Mouse (Mus musculus) kidney, adult 9 months (tissue): ENCODE results near the gene Pdcd1lg2.
A peak's percentile ranks its signal among the peaks of the same experiment; 100 is the strongest.
"Not testable (repeated sequence)": the region's sequence is repeated elsewhere in the genome, so short reads cannot be mapped to it uniquely, and the experiment has no call there.

ENCODE experiments used
- DNase-seq: peaks from one replicate; pipeline ENCODE4 v3.0.0; 2022

Gene Pdcd1lg2

GRCm38 (mm10) chr19:29384412-29384811 lies 26.3 kb upstream of the Pdcd1lg2 start:
- no peak for DNase-seq

- no peak for DNase-seq
Measured at GRCm38 (mm10) chr19:29384994-29385393, 25.7 kb upstream of the Pdcd1lg2 start.

- DNase-seq = no peak
Measured at GRCm38 (mm10) chr19:29385822-29386221, 24.9 kb upstream of the Pdcd1lg2 start.

GRCm38 (mm10) chr19:29388818-29389217 lies 21.9 kb upstream of the Pdcd1lg2 start:
- no peak for DNase-seq

GRCm38 (mm10) chr19:29390483-29390882 lies 20.2 kb upstream of the Pdcd1lg2 start:
- DNase-seq = no peak

- DNase-seq = no peak
Measured at GRCm38 (mm10) chr19:29391279-29391678, 19.4 kb upstream of the Pdcd1lg2 start.

GRCm38 (mm10) chr19:29393333-29393732 lies 17.4 kb upstream of the Pdcd1lg2 start:
- DNase-seq = no peak

GRCm38 (mm10) chr19:29394721-29395120 lies 16.0 kb upstream of the Pdcd1lg2 start:
- DNase-seq = no peak

- no peak for DNase-seq
Measured at GRCm38 (mm10) chr19:29396353-29396752, 14.4 kb upstream of the Pdcd1lg2 start.

GRCm38 (mm10) chr19:29399786-29400185 lies 10.9 kb upstream of the Pdcd1lg2 start:
- DNase-seq = no peak

GRCm38 (mm10) chr19:29400466-29400865 lies 10.3 kb upstream of the Pdcd1lg2 start:
- no peak for DNase-seq

- no peak for DNase-seq
Measured at GRCm38 (mm10) chr19:29402621-29403020, 8.1 kb upstream of the Pdcd1lg2 start.

GRCm38 (mm10) chr19:29403251-29403650 lies 7.5 kb upstream of the Pdcd1lg2 start:
- DNase-seq = no peak

- no peak for DNase-seq
Measured at GRCm38 (mm10) chr19:29405388-29405787, 5.3 kb upstream of the Pdcd1lg2 start.

- DNase-seq = no peak
Measured at GRCm38 (mm10) chr19:29406042-29407017, 4.4 kb upstream of the Pdcd1lg2 start.

- DNase-seq = no peak
Measured at GRCm38 (mm10) chr19:29412476-29413420, 2.0 kb downstream of the Pdcd1lg2 start.

GRCm38 (mm10) chr19:29414513-29414912 lies 3.8 kb downstream of the Pdcd1lg2 start:
- no peak for DNase-seq

- DNase-seq = not testable (repeated sequence)
Measured at GRCm38 (mm10) chr19:29414917-29415316, 4.2 kb downstream of the Pdcd1lg2 start.

GRCm38 (mm10) chr19:29416393-29416902 lies 5.7 kb downstream of the Pdcd1lg2 start:
- DNase-seq = no peak

GRCm38 (mm10) chr19:29417188-29417587 lies 6.5 kb downstream of the Pdcd1lg2 start:
- DNase-seq = no peak

- no peak for DNase-seq
Measured at GRCm38 (mm10) chr19:29417894-29418293, 7.2 kb downstream of the Pdcd1lg2 start.

GRCm38 (mm10) chr19:29418661-29419115 lies 8.0 kb downstream of the Pdcd1lg2 start:
- DNase-seq = peak; percentile 16

- no peak for DNase-seq
Measured at GRCm38 (mm10) chr19:29419506-29419905, 8.8 kb downstream of the Pdcd1lg2 start.
